Mouse (Mus musculus) heart, embryonic 16.5 days (tissue): ENCODE data around the gene Slc32a1. TPM values are rescaled to one million over a fixed set of nuclear protein-coding genes. Genes with fewer than 3 reads are reported as not detected.

Experiments
- ATAC-seq: fragments of 200-750 bp; cut with Nextera tagmentation; replicated peaks from 2 replicates; pipeline ENCODE4 v1.8.0; 2017; ENCODE audit warnings: moderate number of reproducible peaks; ENCODE audit not compliant: insufficient read depth, low FRiP score; ENCODE audit errors: extremely low read depth
- H3K27ac ChIP-seq: fragments of 300-500 bp; sonication (generic); 2 replicates; pipeline ENCODE4 v1.5.1; 2014; ENCODE audit warnings: mild to moderate bottlenecking, low read length, control low read depth, moderate library complexity
- H3K27me3 ChIP-seq: fragments of 300-500 bp; sonication (generic); 2 replicates; pipeline ENCODE4 v1.6.1; 2014; ENCODE audit warnings: low read length, mixed read lengths; ENCODE audit not compliant: control insufficient read depth, insufficient read depth
- H3K36me3 ChIP-seq: fragments of 300-500 bp; sonication (generic); 2 replicates; pipeline ENCODE4 v1.6.1; 2014; ENCODE audit not compliant: control insufficient read depth, insufficient read depth
- H3K4me1 ChIP-seq: fragments of 300-500 bp; sonication (generic); 2 replicates; pipeline ENCODE4 v1.6.1; 2014; ENCODE audit warnings: low read length, mixed read lengths; ENCODE audit not compliant: control insufficient read depth, insufficient read depth
- H3K4me2 ChIP-seq: fragments of 300-500 bp; sonication (generic); 2 replicates; pipeline ENCODE4 v1.6.1; 2014; ENCODE audit warnings: low read depth, mild to moderate bottlenecking, control low read depth, low read length
- H3K4me3 ChIP-seq: fragments of 300-500 bp; sonication (generic); 2 replicates; pipeline ENCODE4 v1.5.1; 2014; ENCODE audit warnings: mild to moderate bottlenecking, control low read depth, low read length
- H3K9ac ChIP-seq: fragments of 300-500 bp; sonication (generic); 2 replicates; pipeline ENCODE4 v1.6.1; 2014; ENCODE audit warnings: low read length, control low read depth
- H3K9me3 ChIP-seq: fragments of 300-500 bp; sonication (generic); replicated peaks from 2 replicates; pipeline ENCODE4 v1.6.1; 2016; ENCODE audit warnings: low read length; ENCODE audit not compliant: control insufficient read depth
- WGBS: fragments of 180-500 bp; shearing (Covaris S2); extraction: QIAGEN DNeasy Blood & Tissue Kit; methylation state at CpG from one replicate; pipeline ENCODE4 v1.1.7; 2014; 5-methylcytosine and 5-hydroxymethylcytosine counted together
- polyA plus RNA-seq: library from polyadenylated mRNA; unstranded; fragments of >200 nt; fragmentation: Nextera tagmentation; extraction: Ambion mirVana; gene quantifications from 2 replicates; pipeline ENCODE4 v1.2.1, GENCODE M21; 2015

The Slc32a1 gene
- polyA plus RNA-seq, 1 experiment from 2014 or later: not detected

DNA sequence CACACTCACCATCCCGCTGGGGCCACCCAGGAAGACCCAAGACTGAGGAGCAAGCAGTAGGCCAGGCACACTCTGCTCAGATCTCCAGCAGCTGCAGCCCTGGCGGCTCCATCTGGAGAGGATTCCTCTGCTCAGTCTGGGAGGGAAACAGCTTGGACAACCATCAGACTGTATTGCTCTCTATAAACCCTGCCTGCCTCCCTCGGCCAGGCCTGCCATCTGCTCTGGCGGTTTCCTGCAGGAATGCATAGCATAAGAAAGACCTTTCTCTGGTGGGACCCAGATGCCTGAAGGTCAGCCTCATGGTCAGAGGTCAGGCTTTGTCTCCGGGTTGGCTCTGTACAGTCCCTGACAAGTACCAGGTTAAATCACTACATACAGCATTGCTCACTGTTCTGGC, 19.3 kb upstream of the Slc32a1 start:
- WGBS: 41% methylated on average over 5 of the region's 5 CpGs
- H3K36me3 ChIP-seq: no peaks in the 10 kb centered on the region
- no peak overlapping the region for H3K4me2 ChIP-seq
- peaks cover 12% of the 10 kb centered on the region for H3K27me3 ChIP-seq
- no peak overlapping the region for H3K4me3 ChIP-seq
- no peaks in the 10 kb centered on the region for H3K4me1 ChIP-seq
- no peak overlapping the region for H3K9ac ChIP-seq
- H3K27ac ChIP-seq: no peak overlapping the region
- H3K9me3 ChIP-seq: no peaks in the 10 kb centered on the region
- ATAC-seq: no peak

GRCm38 (mm10) chr2:158593371-158593770, 17.2 kb upstream of the Slc32a1 start:
- H3K4me2 ChIP-seq: no peak overlapping the region
- no peaks in the 10 kb centered on the region for H3K4me1 ChIP-seq
- no peak overlapping the region for H3K27ac ChIP-seq
- H3K27me3 ChIP-seq: peaks cover 12% of the 10 kb centered on the region
- H3K9ac ChIP-seq: no peak overlapping the region
- no peak for ATAC-seq
- H3K9me3 ChIP-seq: no peaks in the 10 kb centered on the region
- 72% methylated on average over 4 of the region's 4 CpGs for WGBS
- H3K36me3 ChIP-seq: no peaks in the 10 kb centered on the region
- no peak overlapping the region for H3K4me3 ChIP-seq

DNA sequence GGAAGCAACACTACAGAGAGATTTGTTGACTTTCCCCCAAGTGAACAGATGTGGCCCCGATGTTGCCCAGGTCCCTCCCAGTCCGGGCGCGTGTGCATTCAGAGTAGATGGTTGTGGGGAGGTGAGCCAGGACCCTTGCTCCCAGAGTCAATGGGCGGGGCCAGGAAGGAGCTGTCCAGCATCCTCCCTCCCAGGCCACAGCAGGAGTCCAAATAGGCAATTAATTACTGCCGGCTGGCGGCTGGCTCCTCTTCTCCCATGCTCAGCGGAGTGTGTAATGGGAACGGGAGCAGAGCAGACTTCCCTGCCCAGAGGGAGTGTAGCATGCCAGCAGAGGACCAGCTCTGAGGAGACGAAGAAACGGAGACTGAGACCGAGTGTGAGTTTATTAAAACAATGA, 15.5 kb upstream of the Slc32a1 start:
- no peak overlapping the region for H3K4me2 ChIP-seq
- no peak overlapping the region for H3K9ac ChIP-seq
- no peak overlapping the region for H3K4me3 ChIP-seq
- H3K36me3 ChIP-seq: no peaks in the 10 kb centered on the region
- no peaks in the 10 kb centered on the region for H3K9me3 ChIP-seq
- WGBS: 2% methylated on average over 12 of the region's 12 CpGs
- peaks cover 25% of the 10 kb centered on the region for H3K27me3 ChIP-seq
- ATAC-seq: no peak
- H3K4me1 ChIP-seq: no peaks in the 10 kb centered on the region
- H3K27ac ChIP-seq: no peak overlapping the region

DNA sequence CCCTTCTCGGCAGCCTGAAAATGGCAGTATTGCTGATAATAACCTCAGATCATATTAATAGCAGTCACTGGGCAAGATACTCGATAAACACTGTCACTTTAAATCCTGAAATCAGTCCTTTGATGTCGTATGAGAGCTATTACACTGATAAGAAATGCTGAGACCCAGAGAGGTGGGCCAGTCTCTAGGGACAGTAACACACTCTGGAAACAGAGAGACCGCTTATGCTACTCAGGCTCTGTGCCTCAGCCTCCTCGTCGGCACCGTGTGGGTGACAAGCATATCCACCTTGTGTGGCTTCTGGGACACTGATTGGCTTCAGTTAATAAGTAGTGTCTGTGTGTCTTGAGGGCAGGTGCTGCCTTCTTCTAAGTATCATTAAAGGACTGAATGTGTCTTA, 15.0 kb upstream of the Slc32a1 start:
- H3K27me3 ChIP-seq: peaks cover 26% of the 10 kb centered on the region
- no peaks in the 10 kb centered on the region for H3K9me3 ChIP-seq
- H3K9ac ChIP-seq: no peak overlapping the region
- no peaks in the 10 kb centered on the region for H3K36me3 ChIP-seq
- ATAC-seq: no peak
- no peak overlapping the region for H3K4me3 ChIP-seq
- H3K4me1 ChIP-seq: no peaks in the 10 kb centered on the region
- no peak overlapping the region for H3K27ac ChIP-seq
- WGBS: 26% methylated on average over 7 of the region's 7 CpGs
- H3K4me2 ChIP-seq: no peak overlapping the region

DNA sequence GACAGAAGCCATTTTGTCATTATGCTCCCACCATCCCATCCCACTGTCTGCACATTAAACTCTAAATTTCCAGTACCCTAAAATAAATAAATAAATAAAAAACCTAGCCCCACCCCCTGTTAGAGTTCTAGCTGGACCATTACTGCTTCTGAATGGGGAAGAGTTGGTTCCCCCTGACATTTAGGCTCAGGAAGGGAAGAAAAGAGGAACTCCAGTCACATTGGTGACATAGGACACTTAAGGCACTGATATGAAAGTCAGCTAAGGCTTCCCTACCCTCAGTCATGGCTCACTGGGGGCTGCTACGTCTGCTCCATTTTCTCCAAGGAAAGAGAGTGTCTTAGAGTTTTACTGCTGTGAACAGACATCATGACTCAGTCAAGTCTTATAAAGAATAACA, 13.8 kb upstream of the Slc32a1 start:
- no peak overlapping the region for H3K4me3 ChIP-seq
- H3K27ac ChIP-seq: no peak overlapping the region
- whole genome bisulfite sequencing: 41% methylated on average over 1 of the region's 1 CpGs
- H3K9me3 ChIP-seq: no peaks in the 10 kb centered on the region
- H3K27me3 ChIP-seq: peaks cover 32% of the 10 kb centered on the region
- no peak overlapping the region for H3K4me2 ChIP-seq
- H3K4me1 ChIP-seq: no peaks in the 10 kb centered on the region
- H3K36me3 ChIP-seq: no peaks in the 10 kb centered on the region
- no peak overlapping the region for H3K9ac ChIP-seq
- no peak for ATAC-seq

DNA sequence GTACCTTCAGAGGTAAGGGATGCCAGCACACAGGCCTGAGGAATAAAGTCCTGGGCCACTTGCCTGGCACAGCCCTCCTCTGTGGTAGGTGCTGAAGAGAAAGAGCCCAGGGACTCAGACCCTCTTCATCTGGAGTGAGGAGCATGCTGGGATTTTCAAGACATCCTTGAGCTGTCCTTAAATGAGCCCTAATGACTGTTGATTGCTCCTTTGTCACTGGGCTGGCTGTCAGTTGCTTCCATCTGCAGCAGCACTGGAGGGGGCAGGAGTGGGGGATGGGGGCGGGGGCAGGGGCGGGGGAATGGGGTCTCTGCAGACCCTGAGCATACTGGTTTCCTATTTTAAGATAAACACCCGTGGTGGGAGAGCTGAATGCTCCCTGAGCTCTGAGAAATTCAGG, 10.1 kb upstream of the Slc32a1 start:
- H3K9ac ChIP-seq: no peak overlapping the region
- 20% methylated on average over 3 of the region's 3 CpGs for WGBS
- no peaks in the 10 kb centered on the region for H3K4me1 ChIP-seq
- ATAC-seq: no peak
- H3K27me3 ChIP-seq: peaks cover 45% of the 10 kb centered on the region
- no peak overlapping the region for H3K4me2 ChIP-seq
- H3K9me3 ChIP-seq: no peaks in the 10 kb centered on the region
- H3K36me3 ChIP-seq: no peaks in the 10 kb centered on the region
- H3K4me3 ChIP-seq: no peak overlapping the region
- no peak overlapping the region for H3K27ac ChIP-seq

DNA sequence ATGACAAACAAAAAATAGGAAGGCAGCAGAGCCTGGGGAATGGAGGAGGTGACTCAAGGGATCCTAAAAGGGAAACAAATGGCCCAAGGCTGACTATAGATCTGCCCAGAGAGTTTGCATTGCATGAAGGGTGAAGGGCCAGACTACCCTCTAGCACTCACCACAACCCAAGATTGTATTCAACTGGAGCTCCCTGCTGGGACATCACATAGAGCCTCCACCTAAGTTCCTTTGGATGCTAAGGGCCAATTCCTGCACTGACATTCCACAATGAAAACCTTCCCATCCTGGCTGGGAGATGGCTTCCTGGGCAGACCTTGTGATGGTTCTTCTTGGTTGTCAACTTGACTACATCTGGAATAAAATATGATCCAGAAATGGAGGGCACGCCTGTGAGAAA, 9.2 kb upstream of the Slc32a1 start:
- 68% methylated on average over 1 of the region's 1 CpGs for WGBS
- Histone ChIP-seq H3K4me1 (no peaks in the 10 kb centered on the region), H3K36me3 (no peaks in the 10 kb centered on the region), H3K9me3 (no peaks in the 10 kb centered on the region), H3K9ac (no peak overlapping the region), H3K27ac (no peak overlapping the region), H3K4me2 (no peak overlapping the region), H3K4me3 (no peak overlapping the region), H3K27me3 (peaks cover 45% of the 10 kb centered on the region)
- ATAC-seq: no peak

DNA sequence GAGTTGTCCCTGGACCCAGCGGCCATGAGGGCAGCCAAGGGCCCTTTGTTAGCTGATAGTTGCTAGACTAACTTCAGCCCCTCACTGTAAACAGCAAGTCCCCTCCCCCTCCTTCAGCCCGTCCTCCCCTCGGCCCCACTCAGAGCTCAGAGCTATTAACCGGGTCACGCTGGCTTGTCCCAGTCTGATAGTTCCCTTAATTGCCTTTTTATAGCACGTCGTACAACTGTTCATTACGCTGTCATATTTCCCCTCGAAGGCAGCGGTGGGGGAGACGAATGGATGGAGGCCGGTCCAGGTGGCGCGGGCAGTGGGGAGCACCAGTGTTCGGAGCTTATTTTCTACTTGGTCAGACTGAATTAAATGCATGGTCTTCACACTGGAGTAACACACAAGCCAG, 7.9 kb upstream of the Slc32a1 start:
- no peaks in the 10 kb centered on the region for H3K4me1 ChIP-seq
- no peak for ATAC-seq
- peaks cover 58% of the 10 kb centered on the region for H3K27me3 ChIP-seq
- H3K9me3 ChIP-seq: no peaks in the 10 kb centered on the region
- no peak overlapping the region for H3K4me2 ChIP-seq
- 37% methylated on average over 15 of the region's 15 CpGs for WGBS
- H3K4me3 ChIP-seq: no peak overlapping the region
- H3K9ac ChIP-seq: no peak overlapping the region
- no peaks in the 10 kb centered on the region for H3K36me3 ChIP-seq
- H3K27ac ChIP-seq: no peak overlapping the region

- 0 out of 2 replicates have a peak, but pooled peaks cover 2% of the 10 kb centered on the region for H3K4me1 ChIP-seq
- no peak overlapping the region for H3K9ac ChIP-seq
- H3K9me3 ChIP-seq: no peaks in the 10 kb centered on the region
- no peak overlapping the region for H3K27ac ChIP-seq
- peaks cover 75% of the 10 kb centered on the region for H3K27me3 ChIP-seq
- 10% methylated on average over 4 of the region's 4 CpGs for WGBS
- no peaks in the 10 kb centered on the region for H3K36me3 ChIP-seq
- H3K4me2 ChIP-seq: no peak overlapping the region
- no peak overlapping the region for H3K4me3 ChIP-seq
- ATAC-seq: no peak
These were observed 4.0 kb upstream of the Slc32a1 start for GRCm38 (mm10) chr2:158606511-158606964.

GRCm38 (mm10) chr2:158609681-158610080, 886 bp upstream of the Slc32a1 start:
- no peak overlapping the region for H3K9ac ChIP-seq
- H3K27me3 ChIP-seq: peaks cover 93% of the 10 kb centered on the region
- ATAC-seq: no peak
- H3K9me3 ChIP-seq: no peaks in the 10 kb centered on the region
- 0 out of 2 replicates have a peak overlapping the region, but pooled peaks have one; percentile 5 for H3K4me3 ChIP-seq
- no peaks in the 10 kb centered on the region for H3K36me3 ChIP-seq
- 1% methylated on average over 27 of the region's 27 CpGs for WGBS
- no peak overlapping the region for H3K27ac ChIP-seq
- no peak overlapping the region for H3K4me2 ChIP-seq
- 0 out of 2 replicates have a peak, but pooled peaks cover 2% of the 10 kb centered on the region for H3K4me1 ChIP-seq
